Mouse (Mus musculus): ENCODE results near the gene Tle3. TPM values are rescaled to one million over a fixed set of nuclear protein-coding genes. Genes with fewer than 3 reads are reported as not detected.

Gene Tle3
- polyA plus RNA-seq, 2 experiments: 2.9 to 4.6 TPM

DNA sequence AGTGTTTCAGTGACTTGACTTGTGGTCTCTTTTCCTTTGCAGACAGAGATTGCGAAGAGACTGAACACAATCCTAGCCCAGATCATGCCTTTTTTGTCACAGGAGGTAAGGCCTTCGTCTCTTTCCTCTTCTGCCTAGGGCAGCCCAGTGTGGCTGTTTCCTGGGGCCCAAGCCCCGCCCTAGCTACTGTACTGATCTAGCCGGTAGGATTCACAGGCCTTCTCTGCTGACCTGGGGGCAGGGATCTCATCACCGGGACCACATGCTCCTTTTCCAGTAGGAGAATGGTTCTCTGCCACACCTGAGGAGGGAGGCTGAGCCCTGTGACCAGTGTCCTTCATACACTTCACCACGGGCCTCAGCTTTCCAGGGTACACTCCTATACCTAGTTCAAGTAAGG is 21.0 kb downstream of the Tle3 start:
- Histone ChIP-seq H3K27ac (no peak overlapping the region), H3K36me3 (replicated peaks; ENCODE audit: control insufficient read depth, insufficient read depth, low read depth) (no peaks in the 10 kb centered on the region; the same call in 1 of the 2 replicates), H3K4me1 (replicated peaks; ENCODE audit: control insufficient read depth in 2 of 2, insufficient read depth in 2 of 2, low read length in 1 of 2) (peaks cover 0 to 12% of the 10 kb centered on the region in 2 experiments; a peak in 2 of 4 replicates), H3K27me3 (ENCODE audit: control insufficient read depth, insufficient read depth, low read length) (no peaks in the 10 kb centered on the region), H3K9me3 (ENCODE audit: control insufficient read depth, low read length) (no peaks in the 10 kb centered on the region), H3K9ac (replicated peaks) (no peak overlapping the region), H3K4me2 (ENCODE audit: low read depth) (no peak overlapping the region), H3K4me3 (ENCODE audit: insufficient read depth in 1 of 2, low read depth in 2 of 2, low read length in 2 of 2) (no peak overlapping the region)
- WGBS (ENCODE audit: insufficient replicate concordance): 54% methylated on average over 6 of the region's 6 CpGs
- no peak for DNase-seq (ENCODE audit: low read depth in 3 of 3, low spot score in 3 of 3)
- no peak for ATAC-seq (ENCODE audit: insufficient read depth)
- TF ChIP-seq CTCF (IDR thresholded peaks at IDR 0.05; ENCODE audit: low read depth) (no peak), EP300 (IDR thresholded peaks at IDR 0.05; ENCODE audit: low read depth) (no peak)

DNA sequence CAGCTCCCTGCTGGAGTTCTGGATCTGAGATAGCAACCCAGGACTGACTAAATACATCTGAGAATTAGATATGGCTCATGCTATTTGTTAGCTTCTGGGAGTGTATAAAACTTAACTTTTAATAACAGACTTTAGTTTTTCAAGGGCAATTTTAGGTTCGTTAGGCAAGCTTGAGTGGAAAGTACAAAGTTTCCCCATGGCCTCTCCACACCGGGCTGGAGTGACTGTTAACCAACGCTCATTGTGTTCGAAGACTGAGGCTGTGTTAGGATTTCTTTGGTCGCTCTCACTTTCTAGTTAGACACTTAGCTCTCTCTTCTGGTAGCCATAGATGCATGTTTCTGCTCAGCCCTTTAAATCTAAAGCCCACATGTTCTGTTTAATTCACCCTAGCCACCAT is 21.7 kb downstream of the Tle3 start:
- H3K9me3 ChIP-seq (ENCODE audit: control insufficient read depth, low read length): no peaks in the 10 kb centered on the region
- ATAC-seq (ENCODE audit: insufficient read depth): no peak
- TF ChIP-seq EP300 (IDR thresholded peaks at IDR 0.05; ENCODE audit: low read depth): no peak
- TF ChIP-seq CTCF (IDR thresholded peaks at IDR 0.05; ENCODE audit: low read depth): no peak
- no peak overlapping the region for H3K27ac ChIP-seq
- H3K9ac ChIP-seq (replicated peaks): no peak overlapping the region
- no peak overlapping the region for H3K4me2 ChIP-seq (ENCODE audit: low read depth)
- H3K36me3 ChIP-seq (replicated peaks; ENCODE audit: control insufficient read depth, insufficient read depth, low read depth): no peaks in the 10 kb centered on the region; the same call in 1 of the 2 replicates
- no peak for DNase-seq (ENCODE audit: low read depth in 3 of 3, low spot score in 3 of 3)
- 73% methylated on average over 5 of the region's 5 CpGs for WGBS (ENCODE audit: insufficient replicate concordance)
- H3K4me3 ChIP-seq (ENCODE audit: insufficient read depth in 1 of 2, low read depth in 2 of 2, low read length in 2 of 2): no peak overlapping the region
- peaks cover 0 to 11% of the 10 kb centered on the region in 2 experiments; a peak in 2 of 4 replicates for H3K4me1 ChIP-seq (replicated peaks; ENCODE audit: control insufficient read depth in 2 of 2, insufficient read depth in 2 of 2, low read length in 1 of 2)
- H3K27me3 ChIP-seq (ENCODE audit: control insufficient read depth, insufficient read depth, low read length): no peaks in the 10 kb centered on the region

DNA sequence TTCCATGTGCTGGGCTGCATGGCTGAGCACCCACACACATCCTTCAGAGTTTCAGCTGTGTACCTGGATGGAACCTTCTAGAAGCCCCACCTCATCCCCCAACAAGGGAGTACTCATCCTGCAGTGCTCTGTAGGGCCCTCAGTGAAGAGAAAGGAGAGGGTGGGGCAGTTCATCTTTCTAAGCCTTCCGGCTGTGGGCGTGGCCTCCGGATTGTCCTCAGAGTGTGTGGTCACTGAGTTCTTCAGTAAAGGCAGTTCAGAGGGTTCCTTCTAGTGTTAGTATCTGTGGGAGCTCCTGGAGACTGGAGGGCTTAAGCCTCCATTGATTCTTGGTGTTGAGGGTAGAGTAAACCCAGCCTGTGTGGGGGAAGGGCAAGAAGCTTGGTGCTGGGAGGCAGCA is 22.9 kb downstream of the Tle3 start:
- Histone ChIP-seq H3K4me3 (ENCODE audit: insufficient read depth in 1 of 2, low read depth in 2 of 2, low read length in 2 of 2) (no peak overlapping the region), H3K27me3 (ENCODE audit: control insufficient read depth, insufficient read depth, low read length) (no peaks in the 10 kb centered on the region), H3K9me3 (ENCODE audit: control insufficient read depth, low read length) (no peaks in the 10 kb centered on the region), H3K4me2 (ENCODE audit: low read depth) (no peak overlapping the region), H3K36me3 (replicated peaks; ENCODE audit: control insufficient read depth, insufficient read depth, low read depth) (no peaks in the 10 kb centered on the region; the same call in 1 of the 2 replicates), H3K4me1 (replicated peaks; ENCODE audit: control insufficient read depth in 2 of 2, insufficient read depth in 2 of 2, low read length in 1 of 2) (peaks cover 0 to 6% of the 10 kb centered on the region in 2 experiments; a peak in 1 of 4 replicates), H3K27ac (no peak overlapping the region), H3K9ac (replicated peaks) (no peak overlapping the region)
- ATAC-seq (ENCODE audit: insufficient read depth) (no peak), DNase-seq (ENCODE audit: low read depth in 3 of 3, low spot score in 3 of 3) (no peak)
- TF ChIP-seq CTCF (IDR thresholded peaks at IDR 0.05; ENCODE audit: low read depth) (no peak), EP300 (IDR thresholded peaks at IDR 0.05; ENCODE audit: low read depth) (no peak)
- WGBS (ENCODE audit: insufficient replicate concordance): 57% methylated on average over 3 of the region's 3 CpGs

DNA sequence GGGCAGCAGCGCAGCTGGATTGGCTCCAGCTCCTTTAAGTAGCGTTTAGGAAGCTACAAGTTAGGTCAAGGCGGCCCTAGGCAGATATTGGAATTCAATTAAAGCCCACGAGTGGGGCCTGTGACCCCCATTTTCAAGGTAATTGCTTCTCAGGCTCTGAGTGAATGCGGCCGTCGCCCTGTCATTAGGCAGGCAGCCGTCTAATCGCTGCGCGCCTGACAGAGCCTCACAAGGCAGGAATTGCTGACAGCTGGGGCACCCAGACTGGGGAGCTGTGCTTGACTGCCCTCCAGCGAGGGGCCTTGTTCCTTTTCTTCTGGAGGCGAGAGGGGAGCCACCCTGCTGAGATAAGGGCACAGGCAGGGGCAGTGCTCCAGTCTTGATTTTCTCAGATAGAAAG is 24.3 kb downstream of the Tle3 start:
- ATAC-seq (ENCODE audit: insufficient read depth): no peak
- no peaks in the 10 kb centered on the region; the same call in 1 of the 2 replicates for H3K36me3 ChIP-seq (replicated peaks; ENCODE audit: control insufficient read depth, insufficient read depth, low read depth)
- TF ChIP-seq CTCF (IDR thresholded peaks at IDR 0.05; ENCODE audit: low read depth) (peak; percentile 17), EP300 (IDR thresholded peaks at IDR 0.05; ENCODE audit: low read depth) (no peak)

DNA sequence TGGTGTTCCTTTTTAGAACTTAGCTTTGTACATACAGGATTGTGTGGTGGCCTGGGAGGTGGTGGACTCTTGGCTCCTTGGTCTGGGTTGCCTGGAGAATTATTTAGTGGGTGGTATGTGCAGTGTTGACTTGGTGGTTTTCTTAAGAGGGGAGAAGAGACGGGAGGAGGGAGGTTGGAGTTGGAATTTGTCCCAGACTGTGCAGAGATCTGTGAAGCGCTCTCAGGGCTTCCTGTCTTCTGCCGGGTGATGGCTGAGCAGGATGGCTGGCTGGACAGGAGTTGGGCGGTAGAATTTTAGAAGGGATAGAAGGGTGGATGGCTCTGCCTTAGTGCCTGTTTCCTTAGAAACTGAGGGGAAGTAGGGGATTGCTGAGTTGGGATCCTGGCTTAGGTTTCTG is 25.0 kb downstream of the Tle3 start:
- 74% methylated on average over 4 of the region's 4 CpGs for WGBS (ENCODE audit: insufficient replicate concordance)
- ATAC-seq (ENCODE audit: insufficient read depth): no peak
- no peaks in the 10 kb centered on the region; the same call in 1 of the 2 replicates for H3K36me3 ChIP-seq (replicated peaks; ENCODE audit: control insufficient read depth, insufficient read depth, low read depth)

More for the DNA sequence above, 24.3 kb downstream of the Tle3 start:
- no peak overlapping the region for H3K4me2 ChIP-seq (ENCODE audit: low read depth)
- H3K4me3 ChIP-seq (ENCODE audit: insufficient read depth in 1 of 2, low read depth in 2 of 2, low read length in 2 of 2): no peak overlapping the region
- no peak overlapping the region for H3K27ac ChIP-seq
- no peaks in the 10 kb centered on the region for H3K9me3 ChIP-seq (ENCODE audit: control insufficient read depth, low read length)
- no peaks in the 10 kb centered on the region for H3K27me3 ChIP-seq (ENCODE audit: control insufficient read depth, insufficient read depth, low read length)
- no peak overlapping the region for H3K9ac ChIP-seq (replicated peaks)
- no peak for DNase-seq (ENCODE audit: low read depth in 3 of 3, low spot score in 3 of 3)
- 58% methylated on average over 13 of the region's 13 CpGs for WGBS (ENCODE audit: insufficient replicate concordance)
- H3K4me1 ChIP-seq (replicated peaks; ENCODE audit: control insufficient read depth in 2 of 2, insufficient read depth in 2 of 2, low read length in 1 of 2): 0 out of 4 replicates have a peak, but pooled peaks cover 0 to 5% of the 10 kb centered on the region in 2 experiments

More for the DNA sequence above, 25.0 kb downstream of the Tle3 start:
- no peaks in the 10 kb centered on the region for H3K27me3 ChIP-seq (ENCODE audit: control insufficient read depth, insufficient read depth, low read length)
- H3K4me3 ChIP-seq (ENCODE audit: insufficient read depth in 1 of 2, low read depth in 2 of 2, low read length in 2 of 2): no peak overlapping the region
- no peak for DNase-seq (ENCODE audit: low read depth in 3 of 3, low spot score in 3 of 3)
- TF ChIP-seq EP300 (IDR thresholded peaks at IDR 0.05; ENCODE audit: low read depth): no peak
- TF ChIP-seq CTCF (IDR thresholded peaks at IDR 0.05; ENCODE audit: low read depth): no peak
- H3K4me1 ChIP-seq (replicated peaks; ENCODE audit: control insufficient read depth in 2 of 2, insufficient read depth in 2 of 2, low read length in 1 of 2): 0 out of 4 replicates have a peak, but pooled peaks cover 0 to 2% of the 10 kb centered on the region in 2 experiments
- no peak overlapping the region for H3K27ac ChIP-seq
- H3K9me3 ChIP-seq (ENCODE audit: control insufficient read depth, low read length): no peaks in the 10 kb centered on the region
- no peak overlapping the region for H3K9ac ChIP-seq (replicated peaks)
- no peak overlapping the region for H3K4me2 ChIP-seq (ENCODE audit: low read depth)

All from liver, embryonic 14.5 days (tissue).